Mouse (Mus musculus) lung, adult 2 months (tissue): Measurements from ENCODE around the gene Mocs1.

Experiments
- CTCF ChIP-seq: fragments of 200-500 bp; IDR thresholded peaks from 2 replicates; pipeline ENCODE4 v1.5.1; 2011; ENCODE audit warnings: mild to moderate bottlenecking, low read length, control low read depth; ENCODE audit not compliant: insufficient read depth
- POLR2A ChIP-seq: fragments of 200-500 bp; IDR thresholded peaks from 2 replicates; pipeline ENCODE4 v1.6.1; 2011; ENCODE audit warnings: low read depth, mild to moderate bottlenecking, control low read depth, low read length, borderline replicate concordance; ENCODE audit errors: extremely low read depth

- TF ChIP-seq CTCF = no peak
- TF ChIP-seq POLR2A = no peak
Measured at GRCm38 (mm10) chr17:49489098-49489497, 60.9 kb downstream of the Mocs1 start.
